8 mouse cellular contexts compared by ENCODE assay signal in genomic region chr1:74124021-74124981, GRCm38 (mm10). TPM values are rescaled to one million over a fixed set of nuclear protein-coding genes. Genes with fewer than 3 reads are reported as not detected.
A peak's percentile ranks its signal among the peaks of the same experiment; 100 is the strongest.
DNase-seq lines count a peak whose midpoint lies in the region; ATAC-seq lines count a peak whose summit lies in the region.

Gene Tns1, minus strand, starts transcription at chr1:74124449.

- H3K4me1 ChIP-seq in forebrain, embryonic 13.5 days, result peaks cover 38% of the 10 kb centered on the region

- peak within 1 kb of the TSS; percentile 92 for H3K4me2 ChIP-seq in forebrain, embryonic 13.5 days

- WGBS in forebrain, embryonic 13.5 days, result 1% methylated on average over 67 of the region's 84 CpGs

- ATAC-seq in activated CD4-positive, CD25-positive, alpha-beta regulatory T cell, adult 4 months, result peak; percentile 31
- peak; percentile 66 for ATAC-seq in forebrain, embryonic 13.5 days

- DNase-seq in CD4-positive helper T cell, adult 2 months (ENCODE audit: low read depth, low spot score), result peak; percentile 73
- DNase-seq in heart, postnatal 4 days, result peak; percentile 73
- peak; percentile 24 to 35 for DNase-seq in layer of hippocampus, postnatal 10 days (ENCODE audit: low spot score in 2 of 2)
- DNase-seq in lung, postnatal 10 days, result peak; percentile 72
- DNase-seq in retina, embryonic 14.5 days (ENCODE audit: low spot score), result peak; percentile 64
- DNase-seq in right cerebral cortex, postnatal 25 days, result no peak

- no peak within 1 kb of the TSS for H3K27ac ChIP-seq in forebrain, embryonic 13.5 days

- peak within 1 kb of the TSS; percentile 72 for H3K9ac ChIP-seq in forebrain, embryonic 13.5 days

- H3K4me3 ChIP-seq in forebrain, embryonic 13.5 days, result peak within 1 kb of the TSS; percentile 54

- no peaks in the 10 kb centered on the region for H3K36me3 ChIP-seq in forebrain, embryonic 13.5 days (ENCODE audit: poor library complexity, severe bottlenecking)

- H3K9me3 ChIP-seq in forebrain, embryonic 13.5 days (replicated peaks), result no peaks in the 10 kb centered on the region

- H3K27me3 ChIP-seq in forebrain, embryonic 13.5 days, result peaks cover 23% of the 10 kb centered on the region

RNA-seq across cellular contexts. Expression of gene Tns1, which starts in this region (rescaled TPM):
- 10 to 100 TPM; 21.7 to 23.3 TPM for polyA plus RNA-seq in activated CD4-positive, CD25-positive, alpha-beta regulatory T cell, adult 4 months (2017; shearing (Covaris generic))
- 10.4 and 10.6 TPM in 2 replicates for polyA plus RNA-seq in forebrain, embryonic 13.5 days (2015; fragmentation: Nextera tagmentation; extraction: Ambion mirVana)
- 100 to 1,000 TPM; 463 to 468 TPM for total RNA-seq in heart, postnatal 4 days (2021)
- 10 to 100 TPM; 35.2 to 35.3 TPM for total RNA-seq in layer of hippocampus, postnatal 10 days (2021)

Comparison
In these comparisons a context has a peak if more than half of its experiments do, and no peak if none do; other contexts are left out.
1. RNA of gene Tns1 (total RNA-seq): 463 to 468 TPM in heart, postnatal 4 days; 35.2 to 35.3 TPM in layer of hippocampus, postnatal 10 days; every median in the first group is over 10 times any median in the second.